Comparison of ENCODE assay signal across 10 mouse cellular contexts in the genomic region with DNA sequence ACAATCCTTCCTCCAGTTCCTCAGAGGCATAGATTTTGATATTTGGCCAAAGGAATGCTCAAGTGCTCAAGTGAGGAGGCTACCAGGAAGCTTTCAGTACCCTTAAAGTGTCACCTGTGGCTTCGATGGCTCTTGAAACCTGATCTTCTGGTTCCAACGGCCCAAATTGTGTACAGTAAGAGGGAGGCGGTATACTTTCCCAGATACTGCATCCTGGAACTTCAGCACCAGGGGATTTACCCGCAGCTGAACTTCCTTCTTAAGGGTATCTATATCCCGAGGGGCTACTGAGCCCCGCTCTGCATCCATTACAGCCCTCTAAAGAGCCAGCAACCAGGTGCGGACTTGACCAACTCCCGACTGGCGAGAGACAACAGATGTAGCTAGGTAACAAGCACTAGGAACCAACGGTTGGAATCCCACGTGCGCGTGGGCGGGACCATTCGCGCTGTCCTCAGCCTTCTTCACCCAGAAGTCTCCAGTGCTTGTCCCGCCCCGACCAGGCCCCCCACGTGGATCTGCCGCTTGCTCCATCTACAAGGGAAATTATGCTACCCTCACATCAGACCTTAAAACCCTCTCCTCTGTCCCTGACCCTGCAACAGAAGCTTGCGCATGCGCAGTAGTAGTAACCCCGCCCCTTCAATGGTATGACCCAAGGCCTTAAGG. TPM values are rescaled to one million over a fixed set of nuclear protein-coding genes. Genes with fewer than 3 reads are reported as not detected.
DNase-seq lines count a peak whose midpoint lies in the region; ATAC-seq lines count a peak whose summit lies in the region.
"Had no signal": no experiment of that assay in that cellular context is flagged by ENCODE, and none has a peak within 500 bp of the region (broad histone marks: within the 10 kb centered on the region; RNA-seq: fewer than 3 reads in every experiment).

A gene (minus strand): TSS at position 309 of the 669 bp plus-strand sequence.

- peak within 1 kb of the TSS; percentile 56 for H3K4me2 ChIP-seq in embryonic facial prominence, embryonic 14.5 days (ENCODE audit: low read depth, low read length)
- peak within 1 kb of the TSS; percentile 51 for H3K4me2 ChIP-seq in liver, embryonic 11.5 days
- H3K4me2 ChIP-seq in neural tube, embryonic 11.5 days (ENCODE audit: low read depth) = peak within 1 kb of the TSS; percentile 41

- H3K27ac ChIP-seq in embryonic facial prominence, embryonic 14.5 days (replicated peaks; ENCODE audit: low read depth, low read length) = no peak within 1 kb of the TSS
- H3K27ac ChIP-seq in liver, embryonic 11.5 days (ENCODE audit: low read depth, low read length) = no peak within 1 kb of the TSS
- no peak within 1 kb of the TSS for H3K27ac ChIP-seq in neural tube, embryonic 11.5 days (ENCODE audit: low read depth, low read length)

- H3K36me3 ChIP-seq in embryonic facial prominence, embryonic 14.5 days (ENCODE audit: control insufficient read depth, insufficient read depth, low read length) = no peaks in the 10 kb centered on the region
- H3K36me3 ChIP-seq in liver, embryonic 11.5 days (ENCODE audit: control insufficient read depth, insufficient read depth, low read length) = no peaks in the 10 kb centered on the region
- H3K36me3 ChIP-seq in neural tube, embryonic 11.5 days (ENCODE audit: control insufficient read depth, insufficient read depth, low read length) = no peaks in the 10 kb centered on the region

- H3K9me3 ChIP-seq in embryonic facial prominence, embryonic 14.5 days (ENCODE audit: control insufficient read depth, low read length) = no peaks in the 10 kb centered on the region
- H3K9me3 ChIP-seq in liver, embryonic 11.5 days (ENCODE audit: control insufficient read depth, low read length) = no peaks in the 10 kb centered on the region
- no peaks in the 10 kb centered on the region for H3K9me3 ChIP-seq in neural tube, embryonic 11.5 days (ENCODE audit: control insufficient read depth, low read length)
- H3K9me3 ChIP-seq: megakaryocyte, embryonic 14.5 days had no signal

- H3K4me1 ChIP-seq in embryonic facial prominence, embryonic 14.5 days (ENCODE audit: control insufficient read depth, insufficient read depth, low read length) = no peaks in the 10 kb centered on the region
- H3K4me1 ChIP-seq in liver, embryonic 11.5 days (replicated peaks; ENCODE audit: control insufficient read depth, insufficient read depth, low read length) = no peaks in the 10 kb centered on the region
- no peaks in the 10 kb centered on the region for H3K4me1 ChIP-seq in neural tube, embryonic 11.5 days (ENCODE audit: control insufficient read depth, insufficient read depth, low read length)
- H3K4me1 ChIP-seq: megakaryocyte, embryonic 14.5 days had no signal

- no peaks in the 10 kb centered on the region for H3K27me3 ChIP-seq in embryonic facial prominence, embryonic 14.5 days (replicated peaks; ENCODE audit: control insufficient read depth, insufficient read depth, low read length)
- H3K27me3 ChIP-seq in liver, embryonic 11.5 days (replicated peaks; ENCODE audit: control insufficient read depth, insufficient read depth, low read length) = no peaks in the 10 kb centered on the region
- H3K27me3 ChIP-seq in neural tube, embryonic 11.5 days (ENCODE audit: control insufficient read depth, insufficient read depth, low read length) = no peaks in the 10 kb centered on the region
- H3K27me3 ChIP-seq: megakaryocyte, embryonic 14.5 days had no signal

- H3K4me3 ChIP-seq in embryonic facial prominence, embryonic 14.5 days (ENCODE audit: low read depth, low read length) = peak within 1 kb of the TSS; percentile 39
- peak within 1 kb of the TSS; percentile 34 for H3K4me3 ChIP-seq in liver, embryonic 11.5 days (ENCODE audit: low read depth, low read length)
- H3K4me3 ChIP-seq in neural tube, embryonic 11.5 days (ENCODE audit: low read depth, low read length) = peak within 1 kb of the TSS; percentile 31
- H3K4me3 ChIP-seq: megakaryocyte, embryonic 14.5 days had no signal

- H3K9ac ChIP-seq in embryonic facial prominence, embryonic 14.5 days (ENCODE audit: low read depth, low read length) = peak within 1 kb of the TSS; percentile 42; the same call in 1 of the 2 replicates
- no peak within 1 kb of the TSS for H3K9ac ChIP-seq in liver, embryonic 11.5 days (ENCODE audit: low read depth, low read length)
- no peak within 1 kb of the TSS for H3K9ac ChIP-seq in neural tube, embryonic 11.5 days (ENCODE audit: low read length)

- peak; percentile 83 for ATAC-seq in embryonic facial prominence, embryonic 14.5 days (ENCODE audit: low read depth)
- 0 out of 2 replicates have a peak, but pooled peaks have one; percentile 34 for ATAC-seq in liver, embryonic 11.5 days (replicated peaks; ENCODE audit: low FRiP score)
- ATAC-seq in neural tube, embryonic 11.5 days (ENCODE audit: insufficient read depth, low FRiP score, low TSS enrichment) = peak; percentile 83

- intact Hi-C loops in gastrocnemius, postnatal 14 days (cut with DNase I; ENCODE audit: low total_unique reads) = no loop called here
- intact Hi-C loops in heart, postnatal 14 days (cut with DNase I) = no loop called here

- peak; percentile 7 for DNase-seq in gastrocnemius, postnatal 14 days
- no peak for DNase-seq in gastrocnemius, adult 18-20 months (ENCODE audit: low spot score)
- DNase-seq in embryonic facial prominence, embryonic 14.5 days (ENCODE audit: low spot score) = peak; percentile 22
- peak; percentile 1 to 19 for DNase-seq in heart, postnatal 14 days
- peak; percentile 11 to 68 for DNase-seq in kidney, postnatal 4 days
- DNase-seq in liver, embryonic 11.5 days (ENCODE audit: low spot score) = peak; percentile 32
- DNase-seq in neural tube, embryonic 11.5 days (ENCODE audit: low spot score) = peak; percentile 50
- DNase-seq in urinary bladder, postnatal 14 days (ENCODE audit: low spot score) = peak; percentile 9

- 21% methylated on average over 23 of the region's 23 CpGs for WGBS in embryonic facial prominence, embryonic 14.5 days
- WGBS in liver, embryonic 11.5 days = 18% methylated on average over 23 of the region's 23 CpGs
- 23% methylated on average over 23 of the region's 23 CpGs for WGBS in neural tube, embryonic 11.5 days

RNA-seq across cellular contexts. Expression of the gene that starts here (rescaled TPM):
- total RNA-seq in gastrocnemius, postnatal 14 days (2021) = under 1 TPM; 0.02 to 0.13 TPM
- not detected for total RNA-seq in gastrocnemius, adult 18-20 months (2021)
- 0.26 and 0.56 TPM in 2 replicates for polyA plus RNA-seq in embryonic facial prominence, embryonic 14.5 days (2014; fragmentation: Nextera tagmentation; extraction: Ambion mirVana)
- under 1 TPM; 0.15 to 0.38 TPM for total RNA-seq in heart, postnatal 14 days (2021)
- 0.03 and 0.15 TPM in 2 replicates for polyA plus RNA-seq in liver, embryonic 11.5 days (2014; fragmentation: Nextera tagmentation; extraction: Ambion mirVana)
- polyA plus RNA-seq in neural tube, embryonic 11.5 days (2014; fragmentation: Nextera tagmentation; extraction: Ambion mirVana) = 0.15 and 0.33 TPM in 2 replicates
- polyA plus RNA-seq: C2C12 had no signal

Comparison
In these comparisons a context has a peak if more than half of its experiments do, and no peak if none do; other contexts are left out.
1. Peak in DNase-seq in gastrocnemius, postnatal 14 days; RNA of the gene not detected or under 1 TPM.
2. Peak in DNase-seq, ATAC-seq, H3K4me3 ChIP-seq, H3K9ac ChIP-seq and H3K4me2 ChIP-seq in embryonic facial prominence, embryonic 14.5 days; RNA of the gene not detected or under 1 TPM.
3. Peak in DNase-seq in heart, postnatal 14 days; RNA of the gene not detected or under 1 TPM.
4. Peak in DNase-seq, ATAC-seq, H3K4me3 ChIP-seq and H3K4me2 ChIP-seq in liver, embryonic 11.5 days; RNA of the gene not detected or under 1 TPM.
5. Peak in DNase-seq, ATAC-seq, H3K4me3 ChIP-seq and H3K4me2 ChIP-seq in neural tube, embryonic 11.5 days; RNA of the gene not detected or under 1 TPM.